Mouse (Mus musculus): ENCODE results near the gene Cic. TPM values are rescaled to one million over a fixed set of nuclear protein-coding genes. Genes with fewer than 3 reads are reported as not detected.

Cic gene
- polyA plus RNA-seq, 1 experiment from 2014 or later = 31.5 TPM

DNA sequence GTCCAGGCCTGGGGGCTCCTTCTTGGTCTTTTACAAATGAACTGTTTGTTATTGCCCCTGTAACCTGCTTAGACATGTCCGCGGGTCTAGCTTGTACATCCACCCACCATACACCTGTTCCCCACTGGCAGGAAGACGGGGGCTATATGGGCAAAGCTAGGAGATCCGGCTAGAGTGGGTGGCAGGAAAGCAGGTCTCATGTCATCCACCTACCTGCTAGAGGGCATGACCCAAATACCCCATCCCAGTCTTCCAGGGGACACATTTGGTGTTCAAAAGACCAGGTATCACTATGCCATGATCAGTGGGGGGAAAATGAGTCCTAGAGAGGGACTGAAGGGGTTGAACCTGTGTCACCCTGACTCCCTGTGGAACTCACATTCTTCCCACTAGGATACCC, 9.9 kb downstream of the Cic start:
- Histone ChIP-seq H3K9ac (ENCODE audit: low read depth, low read length) (peak overlapping the region; percentile 91), H3K27me3 (ENCODE audit: control insufficient read depth, insufficient read depth, low read length) (no peaks in the 10 kb centered on the region), H3K4me1 (ENCODE audit: control insufficient read depth, insufficient read depth, low read length) (peaks cover 67% of the 10 kb centered on the region), H3K9me3 (replicated peaks; ENCODE audit: control insufficient read depth, low read length) (no peaks in the 10 kb centered on the region), H3K4me2 (peak overlapping the region; percentile 98), H3K4me3 (ENCODE audit: low read depth, low read length) (peak overlapping the region; percentile 74), H3K36me3 (ENCODE audit: control insufficient read depth, insufficient read depth, low read length) (peaks cover 7% of the 10 kb centered on the region; the same call in 1 of the 2 replicates), H3K27ac (ENCODE audit: low read depth, low read length) (peak overlapping the region; percentile 99)
- WGBS (ENCODE audit: insufficient replicate concordance) = 87% methylated on average over 4 of the region's 4 CpGs
- no peak for ATAC-seq (replicated peaks; ENCODE audit: insufficient number of reproducible peaks, low FRiP score, low TSS enrichment)

DNA sequence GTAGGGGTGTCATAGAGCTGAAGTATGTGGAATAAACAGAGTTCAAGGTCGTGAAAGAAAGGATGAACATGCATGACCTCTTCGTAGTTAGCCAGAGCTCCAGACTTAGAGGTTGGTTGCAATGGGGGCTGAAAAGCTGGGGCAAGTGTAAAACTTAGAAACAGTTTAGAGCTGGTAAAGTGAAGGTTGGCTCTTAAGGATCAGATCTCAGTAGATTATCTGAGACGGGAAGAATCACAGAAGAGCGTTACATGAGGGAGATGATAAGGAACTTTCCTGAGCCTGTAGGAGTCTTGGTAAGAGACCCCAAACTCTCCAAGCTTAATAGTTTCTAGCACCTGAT, 10.5 kb downstream of the Cic start:
- peaks cover 4% of the 10 kb centered on the region; the same call in 1 of the 2 replicates for H3K36me3 ChIP-seq (ENCODE audit: control insufficient read depth, insufficient read depth, low read length)
- 7% methylated on average over 4 of the region's 4 CpGs for WGBS (ENCODE audit: insufficient replicate concordance)
- H3K4me2 ChIP-seq = peak overlapping the region; percentile 98
- H3K9me3 ChIP-seq (replicated peaks; ENCODE audit: control insufficient read depth, low read length) = no peaks in the 10 kb centered on the region
- peak overlapping the region; percentile 74 for H3K4me3 ChIP-seq (ENCODE audit: low read depth, low read length)
- peak overlapping the region; percentile 91 for H3K9ac ChIP-seq (ENCODE audit: low read depth, low read length)
- peaks cover 68% of the 10 kb centered on the region for H3K4me1 ChIP-seq (ENCODE audit: control insufficient read depth, insufficient read depth, low read length)
- H3K27ac ChIP-seq (ENCODE audit: low read depth, low read length) = peak overlapping the region; percentile 99
- no peak for ATAC-seq (replicated peaks; ENCODE audit: insufficient number of reproducible peaks, low FRiP score, low TSS enrichment)
- H3K27me3 ChIP-seq (ENCODE audit: control insufficient read depth, insufficient read depth, low read length) = no peaks in the 10 kb centered on the region

DNA sequence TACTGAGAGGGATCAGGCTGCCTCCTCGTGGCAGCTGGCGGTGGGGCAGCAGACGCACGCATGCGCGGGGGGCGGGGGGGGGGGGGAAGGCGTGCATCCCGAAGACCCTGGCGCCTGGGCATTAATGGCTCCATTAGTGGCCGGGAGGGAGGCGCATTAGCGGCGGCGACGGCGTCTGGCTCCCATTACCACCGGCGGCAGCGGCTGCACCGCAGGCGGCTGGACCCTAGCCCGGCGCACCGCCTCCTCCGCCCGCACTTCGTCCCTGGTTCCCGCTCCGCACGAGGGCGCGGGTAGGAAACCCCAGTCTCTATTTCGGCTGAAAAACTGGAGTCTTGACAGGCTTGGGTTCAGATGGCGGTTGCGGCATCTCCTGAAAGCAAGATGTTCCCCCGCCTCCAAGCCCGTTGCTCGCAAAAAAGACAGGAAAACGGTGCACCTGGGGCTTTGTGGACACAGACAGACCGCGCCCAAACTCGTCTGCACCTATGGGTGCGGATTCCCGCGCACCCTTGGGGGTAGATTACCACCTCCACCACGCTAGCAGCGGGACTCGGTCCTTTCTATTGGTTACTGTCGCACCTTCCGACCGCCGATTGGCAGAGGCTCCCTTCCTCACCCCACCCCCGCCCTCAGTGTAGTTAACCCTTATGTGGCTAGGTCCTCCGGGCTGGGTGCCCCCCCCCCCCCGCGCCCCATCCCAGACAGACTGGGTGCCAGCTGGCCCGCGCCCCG, 11.0 kb downstream of the Cic start:
- H3K4me1 ChIP-seq (ENCODE audit: control insufficient read depth, insufficient read depth, low read length) = peaks cover 68% of the 10 kb centered on the region
- peak overlapping the region; percentile 98 for H3K4me2 ChIP-seq
- H3K36me3 ChIP-seq (ENCODE audit: control insufficient read depth, insufficient read depth, low read length) = no peaks in the 10 kb centered on the region
- H3K9me3 ChIP-seq (replicated peaks; ENCODE audit: control insufficient read depth, low read length) = no peaks in the 10 kb centered on the region
- no peaks in the 10 kb centered on the region for H3K27me3 ChIP-seq (ENCODE audit: control insufficient read depth, insufficient read depth, low read length)
- H3K4me3 ChIP-seq (ENCODE audit: low read depth, low read length) = peak overlapping the region; percentile 74
- peak overlapping the region; percentile 99 for H3K27ac ChIP-seq (ENCODE audit: low read depth, low read length)
- peak overlapping the region; percentile 91 for H3K9ac ChIP-seq (ENCODE audit: low read depth, low read length)
- peak; percentile 56 for ATAC-seq (replicated peaks; ENCODE audit: insufficient number of reproducible peaks, low FRiP score, low TSS enrichment)
- WGBS (ENCODE audit: insufficient replicate concordance) = under 1% methylated on average over 55 of the region's 60 CpGs

DNA sequence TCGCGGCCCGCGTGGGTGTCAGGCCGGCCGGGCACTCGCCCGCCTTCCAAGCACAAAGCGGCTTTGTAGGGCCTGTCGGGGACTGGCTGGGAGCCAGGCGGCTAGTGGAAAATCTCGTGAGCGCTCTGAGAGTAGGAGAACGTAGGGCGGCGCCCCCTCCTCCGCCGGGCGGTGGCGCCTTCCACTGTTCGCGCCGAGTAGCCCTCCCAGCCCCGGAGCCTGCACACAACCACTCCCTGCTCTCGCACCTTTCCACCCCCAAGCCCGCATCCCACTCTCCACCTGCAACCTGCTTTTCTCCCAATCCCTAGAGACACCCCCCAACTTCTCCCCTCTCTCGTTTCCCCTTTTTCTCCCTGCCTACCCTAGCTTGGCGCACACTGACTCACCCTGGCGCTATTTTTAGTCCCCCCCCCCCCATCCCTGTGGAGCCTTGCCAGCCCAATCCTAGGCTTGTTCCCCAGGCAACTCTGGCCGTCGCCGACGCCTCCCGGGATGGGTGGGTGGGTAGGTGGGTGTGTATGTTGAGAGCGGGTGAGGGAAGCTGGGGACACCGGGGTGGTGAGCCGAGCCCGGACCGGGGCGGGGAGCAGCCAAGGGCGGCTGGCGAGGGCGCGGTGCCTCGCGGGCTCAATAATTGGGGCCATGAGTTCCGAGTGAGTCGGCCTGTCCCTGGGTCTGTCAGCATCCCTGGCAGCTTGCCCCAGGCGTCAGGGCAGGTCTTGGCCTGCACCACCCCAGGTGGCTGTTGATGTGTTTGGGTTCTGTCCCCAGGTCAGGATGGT, 11.8 kb downstream of the Cic start:
- ATAC-seq (replicated peaks; ENCODE audit: insufficient number of reproducible peaks, low FRiP score, low TSS enrichment) = peak; percentile 36
- Histone ChIP-seq H3K4me3 (ENCODE audit: low read depth, low read length) (peak overlapping the region; percentile 74), H3K4me2 (peak overlapping the region; percentile 98), H3K36me3 (ENCODE audit: control insufficient read depth, insufficient read depth, low read length) (no peaks in the 10 kb centered on the region), H3K4me1 (ENCODE audit: control insufficient read depth, insufficient read depth, low read length) (peaks cover 69% of the 10 kb centered on the region), H3K27me3 (ENCODE audit: control insufficient read depth, insufficient read depth, low read length) (no peaks in the 10 kb centered on the region), H3K9me3 (replicated peaks; ENCODE audit: control insufficient read depth, low read length) (no peaks in the 10 kb centered on the region), H3K27ac (ENCODE audit: low read depth, low read length) (peak overlapping the region; percentile 99), H3K9ac (ENCODE audit: low read depth, low read length) (peak overlapping the region; percentile 91)
- WGBS (ENCODE audit: insufficient replicate concordance) = under 1% methylated on average over 46 of the region's 49 CpGs

DNA sequence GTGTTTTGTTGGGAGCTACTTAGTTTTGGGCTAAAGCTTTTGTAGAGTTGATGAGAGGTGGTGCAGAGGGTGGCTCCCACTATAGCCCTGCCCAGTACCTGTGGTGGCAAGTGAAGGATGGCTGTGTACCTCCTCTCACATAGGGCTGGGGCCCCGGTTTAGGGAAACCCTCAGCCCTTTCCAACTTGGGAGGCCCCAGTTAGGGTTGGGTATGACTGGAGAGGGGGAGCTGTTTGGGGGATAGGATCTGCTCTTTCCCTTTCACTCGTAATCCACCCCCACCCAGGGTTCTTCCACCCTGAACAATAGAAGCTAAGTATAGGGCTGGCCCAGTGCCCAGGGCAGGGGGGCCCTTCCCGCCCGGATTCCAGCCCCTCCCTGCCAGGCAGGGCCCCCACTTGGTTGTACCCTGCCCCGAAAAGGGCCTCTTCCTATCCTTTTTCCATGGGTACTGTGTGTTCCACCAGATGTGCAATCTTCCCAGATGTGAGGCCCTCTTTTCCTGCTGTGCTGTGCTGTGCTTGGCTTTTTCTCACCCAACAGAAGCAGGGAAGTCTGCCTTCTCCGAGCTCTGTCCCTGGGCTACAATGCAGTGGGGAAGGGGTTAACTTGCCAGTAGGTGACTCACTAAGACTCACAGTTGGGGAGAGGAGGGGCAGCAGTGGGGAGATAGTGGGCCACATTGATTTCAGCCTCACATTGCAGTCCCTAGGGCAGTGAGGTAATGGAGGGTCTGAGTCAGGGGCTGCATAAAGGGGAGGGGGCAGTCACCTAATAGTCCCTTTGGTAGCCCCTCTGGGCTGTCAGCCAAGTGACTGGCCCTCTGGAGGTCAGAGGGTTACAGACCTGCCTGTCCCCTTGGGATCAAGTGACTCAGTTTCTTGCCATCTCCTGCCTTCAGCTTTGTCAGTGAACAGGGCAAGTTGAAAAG, 12.6 kb downstream of the Cic start:
- H3K36me3 ChIP-seq (ENCODE audit: control insufficient read depth, insufficient read depth, low read length) = peaks cover 2% of the 10 kb centered on the region; the same call in 1 of the 2 replicates
- H3K4me3 ChIP-seq (ENCODE audit: low read depth, low read length) = peak overlapping the region; percentile 74
- ATAC-seq (replicated peaks; ENCODE audit: insufficient number of reproducible peaks, low FRiP score, low TSS enrichment) = peak; percentile 11
- peak overlapping the region; percentile 99 for H3K27ac ChIP-seq (ENCODE audit: low read depth, low read length)
- H3K9ac ChIP-seq (ENCODE audit: low read depth, low read length) = peak overlapping the region; percentile 91
- peak overlapping the region; percentile 98 for H3K4me2 ChIP-seq
- H3K4me1 ChIP-seq (ENCODE audit: control insufficient read depth, insufficient read depth, low read length) = peaks cover 70% of the 10 kb centered on the region
- H3K9me3 ChIP-seq (replicated peaks; ENCODE audit: control insufficient read depth, low read length) = no peaks in the 10 kb centered on the region
- WGBS (ENCODE audit: insufficient replicate concordance) = 0% methylated on average over 6 of the region's 6 CpGs
- no peaks in the 10 kb centered on the region for H3K27me3 ChIP-seq (ENCODE audit: control insufficient read depth, insufficient read depth, low read length)

DNA sequence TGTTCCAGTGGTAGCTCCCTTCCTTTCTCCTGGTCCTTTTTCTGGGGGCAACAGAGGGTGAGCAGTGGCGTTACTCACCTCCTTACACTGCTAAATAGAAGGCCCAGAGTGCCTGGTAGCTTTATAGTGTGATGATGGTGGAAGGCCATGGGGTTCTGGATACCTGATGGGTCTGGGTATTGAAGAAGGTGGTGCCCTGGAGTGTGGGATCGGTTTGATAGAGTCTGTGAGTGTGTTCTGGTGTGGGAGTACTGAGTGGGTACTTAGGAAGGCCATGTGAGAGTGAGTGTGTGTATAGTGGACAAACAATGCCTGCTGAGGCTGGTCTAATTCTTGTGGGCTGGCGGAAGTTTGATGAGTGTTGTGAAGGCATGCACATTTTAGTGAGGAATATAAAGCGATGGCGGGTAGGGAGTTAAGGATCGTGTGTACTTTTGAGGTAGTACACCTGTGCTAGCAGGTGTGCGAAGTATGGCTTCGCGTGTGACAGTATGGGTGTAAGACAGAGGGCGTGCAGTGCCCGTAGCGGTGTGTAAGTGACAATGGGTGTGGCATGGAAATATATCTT, 13.7 kb downstream of the Cic start:
- WGBS (ENCODE audit: insufficient replicate concordance) = 25% methylated on average over 12 of the region's 12 CpGs
- H3K9ac ChIP-seq (ENCODE audit: low read depth, low read length) = peak overlapping the region; percentile 91
- H3K36me3 ChIP-seq (ENCODE audit: control insufficient read depth, insufficient read depth, low read length) = peaks cover 13% of the 10 kb centered on the region
- H3K9me3 ChIP-seq (replicated peaks; ENCODE audit: control insufficient read depth, low read length) = no peaks in the 10 kb centered on the region
- H3K4me2 ChIP-seq = peak overlapping the region; percentile 98
- H3K4me1 ChIP-seq (ENCODE audit: control insufficient read depth, insufficient read depth, low read length) = peaks cover 58% of the 10 kb centered on the region
- peak overlapping the region; percentile 99 for H3K27ac ChIP-seq (ENCODE audit: low read depth, low read length)
- H3K27me3 ChIP-seq (ENCODE audit: control insufficient read depth, insufficient read depth, low read length) = no peaks in the 10 kb centered on the region
- ATAC-seq (replicated peaks; ENCODE audit: insufficient number of reproducible peaks, low FRiP score, low TSS enrichment) = peak; percentile 5; the same call in 1 of the 2 replicates
- peak overlapping the region; percentile 74 for H3K4me3 ChIP-seq (ENCODE audit: low read depth, low read length)

DNA sequence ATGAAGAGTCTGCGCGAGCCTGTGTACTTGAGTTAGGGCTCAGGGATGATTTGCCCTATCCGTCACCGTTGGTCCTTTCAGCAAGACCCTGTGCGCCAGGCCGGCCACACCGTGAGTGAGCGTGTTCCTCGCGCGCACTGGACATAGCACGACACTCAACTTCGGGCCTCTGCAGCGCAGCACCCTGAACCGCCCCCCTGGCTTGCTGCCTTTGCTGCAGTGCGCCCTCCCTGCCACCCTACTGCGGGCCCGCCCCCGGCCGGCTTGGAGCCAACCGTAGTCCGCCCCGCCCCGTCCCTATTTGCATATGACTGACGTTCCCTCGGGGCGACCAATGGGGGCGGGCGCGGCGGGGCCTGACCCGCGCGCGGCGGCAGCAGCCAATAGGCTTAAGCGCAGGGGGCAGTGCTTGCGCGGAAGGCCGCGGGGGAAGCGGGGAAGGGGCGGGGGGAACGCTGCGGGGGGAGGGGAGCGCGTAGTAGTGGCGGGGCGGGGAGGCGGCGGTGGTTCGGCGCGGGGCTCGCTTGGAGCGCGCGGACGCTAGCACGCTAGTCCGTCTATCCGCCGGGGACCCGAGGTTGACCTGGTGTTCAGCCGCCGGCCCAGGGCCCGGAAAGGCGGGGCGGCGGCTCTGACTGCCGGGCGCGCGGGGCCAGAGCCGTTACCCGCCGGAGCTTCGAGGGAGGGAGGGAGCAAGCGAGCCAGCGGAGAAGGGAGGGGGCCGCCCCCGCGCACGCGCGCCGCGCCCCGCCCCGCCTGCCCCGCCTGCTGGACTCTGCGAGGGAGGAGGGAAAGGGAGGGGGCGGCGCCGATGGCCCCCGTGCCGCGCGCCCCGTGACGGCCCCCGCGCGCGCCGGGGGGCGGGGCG, 14.5 kb downstream of the Cic start:
- H3K4me2 ChIP-seq = peak overlapping the region; percentile 98
- peak overlapping the region; percentile 74 for H3K4me3 ChIP-seq (ENCODE audit: low read depth, low read length)
- peaks cover 54% of the 10 kb centered on the region for H3K4me1 ChIP-seq (ENCODE audit: control insufficient read depth, insufficient read depth, low read length)
- peak overlapping the region; percentile 99 for H3K27ac ChIP-seq (ENCODE audit: low read depth, low read length)
- peak overlapping the region; percentile 87 for H3K9ac ChIP-seq (ENCODE audit: low read depth, low read length)
- ATAC-seq (replicated peaks; ENCODE audit: insufficient number of reproducible peaks, low FRiP score, low TSS enrichment) = peak; percentile 84
- H3K36me3 ChIP-seq (ENCODE audit: control insufficient read depth, insufficient read depth, low read length) = peaks cover 21% of the 10 kb centered on the region
- no peaks in the 10 kb centered on the region for H3K9me3 ChIP-seq (replicated peaks; ENCODE audit: control insufficient read depth, low read length)
- WGBS (ENCODE audit: insufficient replicate concordance) = under 1% methylated on average over 76 of the region's 108 CpGs
- no peaks in the 10 kb centered on the region for H3K27me3 ChIP-seq (ENCODE audit: control insufficient read depth, insufficient read depth, low read length)

Data from heart, embryonic 11.5 days (tissue).